Mouse (Mus musculus): ENCODE data around the gene Ptk7. TPM values are rescaled to one million over a fixed set of nuclear protein-coding genes. Genes with fewer than 3 reads are reported as not detected.

Gene Ptk7
- polyA plus RNA-seq, 1 experiment from 2014 or later: 15.3 TPM

- peak overlapping the region; percentile 61 for H3K27ac ChIP-seq (ENCODE audit: low read depth, low read length)
These were observed 76.4 kb downstream of the Ptk7 start for GRCm38 (mm10) chr17:46552841-46553423.

GRCm38 (mm10) chr17:46552151-46552550, 77.2 kb downstream of the Ptk7 start:
- H3K27ac ChIP-seq (ENCODE audit: low read depth, low read length): no peak overlapping the region
- H3K4me2 ChIP-seq (ENCODE audit: low read length): peak overlapping the region; percentile 95
- H3K4me3 ChIP-seq (ENCODE audit: low read depth, low read length): 0 out of 2 replicates have a peak overlapping the region, but pooled peaks have one; percentile 1
- 84% methylated on average over 7 of the region's 7 CpGs for WGBS
- DNase-seq (ENCODE audit: low spot score) (no peak), ATAC-seq (no peak)
- H3K9ac ChIP-seq (ENCODE audit: low read length): no peak overlapping the region
- no peaks in the 10 kb centered on the region for H3K9me3 ChIP-seq (replicated peaks; ENCODE audit: control insufficient read depth, low read length)
- no peaks in the 10 kb centered on the region for H3K27me3 ChIP-seq (replicated peaks; ENCODE audit: control insufficient read depth, insufficient read depth, low read length)
- H3K4me1 ChIP-seq (ENCODE audit: control insufficient read depth, insufficient read depth, low read length): peaks cover 22% of the 10 kb centered on the region
- H3K36me3 ChIP-seq (ENCODE audit: control insufficient read depth, insufficient read depth, low read length): peaks cover 47% of the 10 kb centered on the region

More at GRCm38 (mm10) chr17:46552841-46553423, 76.4 kb downstream of the Ptk7 start:
- Histone ChIP-seq H3K9me3 (replicated peaks; ENCODE audit: control insufficient read depth, low read length) (no peaks in the 10 kb centered on the region), H3K4me1 (ENCODE audit: control insufficient read depth, insufficient read depth, low read length) (peaks cover 22% of the 10 kb centered on the region), H3K9ac (ENCODE audit: low read length) (peak overlapping the region; percentile 44), H3K4me2 (ENCODE audit: low read length) (peak overlapping the region; percentile 95), H3K4me3 (ENCODE audit: low read depth, low read length) (peak overlapping the region; percentile 29), H3K36me3 (ENCODE audit: control insufficient read depth, insufficient read depth, low read length) (peaks cover 44% of the 10 kb centered on the region), H3K27me3 (replicated peaks; ENCODE audit: control insufficient read depth, insufficient read depth, low read length) (no peaks in the 10 kb centered on the region)
- DNase-seq (ENCODE audit: low spot score) (peak; percentile 98), ATAC-seq (peak; percentile 74)
- WGBS: under 1% methylated on average over 24 of the region's 24 CpGs

- H3K36me3 ChIP-seq (ENCODE audit: control insufficient read depth, insufficient read depth, low read length): peaks cover 47% of the 10 kb centered on the region
- WGBS: 91% methylated on average over 6 of the region's 6 CpGs
- no peak overlapping the region for H3K4me3 ChIP-seq (ENCODE audit: low read depth, low read length)
- ATAC-seq: no peak
- no peaks in the 10 kb centered on the region for H3K9me3 ChIP-seq (replicated peaks; ENCODE audit: control insufficient read depth, low read length)
- H3K4me1 ChIP-seq (ENCODE audit: control insufficient read depth, insufficient read depth, low read length): peaks cover 29% of the 10 kb centered on the region
- H3K9ac ChIP-seq (ENCODE audit: low read length): no peak overlapping the region
- H3K27ac ChIP-seq (ENCODE audit: low read depth, low read length): no peak overlapping the region
- no peak overlapping the region for H3K4me2 ChIP-seq (ENCODE audit: low read length)
- 0 out of 2 replicates have a peak, but pooled peaks cover 3% of the 10 kb centered on the region for H3K27me3 ChIP-seq (replicated peaks; ENCODE audit: control insufficient read depth, insufficient read depth, low read length)
- DNase-seq (ENCODE audit: low spot score): no peak
These were observed 77.9 kb downstream of the Ptk7 start for GRCm38 (mm10) chr17:46551369-46551768.

GRCm38 (mm10) chr17:46550904-46551303, 78.4 kb downstream of the Ptk7 start:
- H3K27ac ChIP-seq (ENCODE audit: low read depth, low read length): no peak overlapping the region
- no peak overlapping the region for H3K4me2 ChIP-seq (ENCODE audit: low read length)
- H3K27me3 ChIP-seq (replicated peaks; ENCODE audit: control insufficient read depth, insufficient read depth, low read length): 0 out of 2 replicates have a peak, but pooled peaks cover 3% of the 10 kb centered on the region
- ATAC-seq: no peak
- WGBS: 86% methylated on average over 7 of the region's 7 CpGs
- H3K9ac ChIP-seq (ENCODE audit: low read length): no peak overlapping the region
- no peak for DNase-seq (ENCODE audit: low spot score)
- H3K36me3 ChIP-seq (ENCODE audit: control insufficient read depth, insufficient read depth, low read length): peaks cover 47% of the 10 kb centered on the region
- H3K4me1 ChIP-seq (ENCODE audit: control insufficient read depth, insufficient read depth, low read length): peaks cover 29% of the 10 kb centered on the region
- H3K4me3 ChIP-seq (ENCODE audit: low read depth, low read length): no peak overlapping the region
- H3K9me3 ChIP-seq (replicated peaks; ENCODE audit: control insufficient read depth, low read length): no peaks in the 10 kb centered on the region

- 0 out of 2 replicates have a peak, but pooled peaks cover 3% of the 10 kb centered on the region for H3K27me3 ChIP-seq (replicated peaks; ENCODE audit: control insufficient read depth, insufficient read depth, low read length)
- H3K36me3 ChIP-seq (ENCODE audit: control insufficient read depth, insufficient read depth, low read length): peaks cover 47% of the 10 kb centered on the region
- H3K4me3 ChIP-seq (ENCODE audit: low read depth, low read length): no peak overlapping the region
- H3K27ac ChIP-seq (ENCODE audit: low read depth, low read length): no peak overlapping the region
- H3K9ac ChIP-seq (ENCODE audit: low read length): no peak overlapping the region
- WGBS: 87% methylated on average over 9 of the region's 9 CpGs
- DNase-seq (ENCODE audit: low spot score) (no peak), ATAC-seq (no peak)
- peaks cover 29% of the 10 kb centered on the region for H3K4me1 ChIP-seq (ENCODE audit: control insufficient read depth, insufficient read depth, low read length)
- H3K9me3 ChIP-seq (replicated peaks; ENCODE audit: control insufficient read depth, low read length): no peaks in the 10 kb centered on the region
- no peak overlapping the region for H3K4me2 ChIP-seq (ENCODE audit: low read length)
These were observed 79.7 kb downstream of the Ptk7 start for GRCm38 (mm10) chr17:46549642-46550041.

- Histone ChIP-seq H3K9ac (ENCODE audit: low read length) (no peak overlapping the region), H3K4me3 (ENCODE audit: low read depth, low read length) (no peak overlapping the region), H3K9me3 (replicated peaks; ENCODE audit: control insufficient read depth, low read length) (no peaks in the 10 kb centered on the region), H3K27ac (ENCODE audit: low read depth, low read length) (no peak overlapping the region), H3K27me3 (replicated peaks; ENCODE audit: control insufficient read depth, insufficient read depth, low read length) (0 out of 2 replicates have a peak, but pooled peaks cover 3% of the 10 kb centered on the region), H3K36me3 (ENCODE audit: control insufficient read depth, insufficient read depth, low read length) (peaks cover 47% of the 10 kb centered on the region), H3K4me1 (ENCODE audit: control insufficient read depth, insufficient read depth, low read length) (peaks cover 25% of the 10 kb centered on the region), H3K4me2 (ENCODE audit: low read length) (no peak overlapping the region)
- ATAC-seq (no peak), DNase-seq (ENCODE audit: low spot score) (peak; percentile 61)
- 20% methylated on average over 8 of the region's 8 CpGs for WGBS
These were observed 80.1 kb downstream of the Ptk7 start for GRCm38 (mm10) chr17:46549193-46549592.

- Histone ChIP-seq H3K27me3 (replicated peaks; ENCODE audit: control insufficient read depth, insufficient read depth, low read length) (0 out of 2 replicates have a peak, but pooled peaks cover 3% of the 10 kb centered on the region), H3K4me3 (ENCODE audit: low read depth, low read length) (no peak overlapping the region), H3K9ac (ENCODE audit: low read length) (no peak overlapping the region), H3K36me3 (ENCODE audit: control insufficient read depth, insufficient read depth, low read length) (peaks cover 47% of the 10 kb centered on the region), H3K4me1 (ENCODE audit: control insufficient read depth, insufficient read depth, low read length) (peaks cover 20% of the 10 kb centered on the region), H3K27ac (ENCODE audit: low read depth, low read length) (no peak overlapping the region), H3K9me3 (replicated peaks; ENCODE audit: control insufficient read depth, low read length) (no peaks in the 10 kb centered on the region), H3K4me2 (ENCODE audit: low read length) (no peak overlapping the region)
- WGBS: 55% methylated on average over 11 of the region's 11 CpGs
- no peak for DNase-seq (ENCODE audit: low spot score)
- ATAC-seq: no peak
These were observed 80.6 kb downstream of the Ptk7 start for GRCm38 (mm10) chr17:46548741-46549140.

GRCm38 (mm10) chr17:46547923-46548322, 81.4 kb downstream of the Ptk7 start:
- no peak for ATAC-seq
- no peak overlapping the region for H3K4me2 ChIP-seq (ENCODE audit: low read length)
- H3K9me3 ChIP-seq (replicated peaks; ENCODE audit: control insufficient read depth, low read length): no peaks in the 10 kb centered on the region
- H3K27me3 ChIP-seq (replicated peaks; ENCODE audit: control insufficient read depth, insufficient read depth, low read length): 0 out of 2 replicates have a peak, but pooled peaks cover 3% of the 10 kb centered on the region
- H3K9ac ChIP-seq (ENCODE audit: low read length): no peak overlapping the region
- WGBS: 13% methylated on average over 3 of the region's 3 CpGs
- peaks cover 12% of the 10 kb centered on the region; the same call in 1 of the 2 replicates for H3K4me1 ChIP-seq (ENCODE audit: control insufficient read depth, insufficient read depth, low read length)
- DNase-seq (ENCODE audit: low spot score): no peak
- H3K36me3 ChIP-seq (ENCODE audit: control insufficient read depth, insufficient read depth, low read length): peaks cover 52% of the 10 kb centered on the region
- H3K27ac ChIP-seq (ENCODE audit: low read depth, low read length): no peak overlapping the region
- H3K4me3 ChIP-seq (ENCODE audit: low read depth, low read length): no peak overlapping the region

GRCm38 (mm10) chr17:46546995-46547394, 82.3 kb downstream of the Ptk7 start:
- H3K4me3 ChIP-seq (ENCODE audit: low read depth, low read length): no peak overlapping the region
- peak overlapping the region; percentile 86; the same call in 1 of the 2 replicates for H3K9ac ChIP-seq (ENCODE audit: low read length)

More at GRCm38 (mm10) chr17:46546995-46547394, 82.3 kb downstream of the Ptk7 start:
- ATAC-seq: no peak
- WGBS: 5% methylated on average over 8 of the region's 8 CpGs
- 0 out of 2 replicates have a peak, but pooled peaks cover 3% of the 10 kb centered on the region for H3K27me3 ChIP-seq (replicated peaks; ENCODE audit: control insufficient read depth, insufficient read depth, low read length)
- DNase-seq (ENCODE audit: low spot score): no peak
- H3K9me3 ChIP-seq (replicated peaks; ENCODE audit: control insufficient read depth, low read length): no peaks in the 10 kb centered on the region
- no peak overlapping the region for H3K27ac ChIP-seq (ENCODE audit: low read depth, low read length)
- peaks cover 49% of the 10 kb centered on the region for H3K36me3 ChIP-seq (ENCODE audit: control insufficient read depth, insufficient read depth, low read length)
- H3K4me1 ChIP-seq (ENCODE audit: control insufficient read depth, insufficient read depth, low read length): peaks cover 7% of the 10 kb centered on the region; the same call in 1 of the 2 replicates
- peak overlapping the region; percentile 85 for H3K4me2 ChIP-seq (ENCODE audit: low read length)
